Mouse (Mus musculus) lung, adult 2 months (tissue): ENCODE data around the gene Ano3. TPM values are rescaled to one million over a fixed set of nuclear protein-coding genes. Genes with fewer than 3 reads are reported as not detected.
"Not testable (repeated sequence)": the region's sequence is repeated elsewhere in the genome, so short reads cannot be mapped to it uniquely, and the experiment has no call there.

ENCODE experiments used
- DNase-seq: peaks from one replicate; pipeline ENCODE4 v3.0.0; 2022
- H3K4me1 ChIP-seq: fragments of 200-500 bp; 2 replicates; pipeline ENCODE4 v1.6.1; 2011; ENCODE audit warnings: low read length; ENCODE audit not compliant: control insufficient read depth, insufficient read depth
- H3K4me3 ChIP-seq: fragments of 200-500 bp; replicated peaks from 2 replicates; pipeline ENCODE3; 2011; ENCODE audit warnings: low read depth, mild to moderate bottlenecking, control low read depth, low read length; ENCODE audit errors: extremely low read depth
- CTCF ChIP-seq: fragments of 200-500 bp; IDR thresholded peaks from 2 replicates; pipeline ENCODE4 v1.5.1; 2011; ENCODE audit warnings: mild to moderate bottlenecking, low read length, control low read depth; ENCODE audit not compliant: insufficient read depth
- POLR2A ChIP-seq: fragments of 200-500 bp; IDR thresholded peaks from 2 replicates; pipeline ENCODE4 v1.6.1; 2011; ENCODE audit warnings: low read depth, mild to moderate bottlenecking, control low read depth, low read length, borderline replicate concordance; ENCODE audit errors: extremely low read depth
- WGBS: fragments of 180-500 bp; shearing (Covaris S2); methylation state at CpG from one replicate; pipeline ENCODE4 v1.1.7; 2018; 5-methylcytosine and 5-hydroxymethylcytosine counted together
- polyA plus RNA-seq: library from polyadenylated mRNA; depleted of rRNA; stranded (reverse); fragments of >200 nt; gene quantifications from 2 replicates; pipeline ENCODE4 v1.2.3, GENCODE M21; 2012; rRNA removed

The Ano3 gene
- 0.02 and 0.03 TPM in 2 replicates for polyA plus RNA-seq

DNA sequence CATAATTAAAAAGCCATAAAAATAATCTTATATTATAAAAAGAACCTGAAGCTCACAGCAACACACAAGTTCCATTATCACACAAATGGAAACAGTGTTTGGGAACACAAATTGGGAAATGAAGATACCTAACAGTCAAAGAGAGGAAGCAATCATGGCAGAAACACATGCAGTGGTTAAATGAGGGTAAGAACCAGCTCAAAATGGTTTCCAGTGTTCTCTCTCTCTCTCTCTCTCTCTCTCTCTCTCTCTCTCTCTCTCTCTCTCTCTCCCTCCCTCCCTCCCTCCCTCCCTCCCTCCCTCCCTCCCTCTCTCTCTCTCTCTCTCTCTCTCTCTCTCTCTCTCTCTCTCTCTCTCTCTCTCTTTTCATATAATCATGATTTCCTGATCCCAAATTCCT lies at the start of gene Ano3:
Ano3 (minus strand) TSS at position 101 of the 400 bp plus-strand sequence.
- H3K4me3 ChIP-seq, H3K4me1 ChIP-seq, DNase-seq: not testable (repeated sequence)

DNA sequence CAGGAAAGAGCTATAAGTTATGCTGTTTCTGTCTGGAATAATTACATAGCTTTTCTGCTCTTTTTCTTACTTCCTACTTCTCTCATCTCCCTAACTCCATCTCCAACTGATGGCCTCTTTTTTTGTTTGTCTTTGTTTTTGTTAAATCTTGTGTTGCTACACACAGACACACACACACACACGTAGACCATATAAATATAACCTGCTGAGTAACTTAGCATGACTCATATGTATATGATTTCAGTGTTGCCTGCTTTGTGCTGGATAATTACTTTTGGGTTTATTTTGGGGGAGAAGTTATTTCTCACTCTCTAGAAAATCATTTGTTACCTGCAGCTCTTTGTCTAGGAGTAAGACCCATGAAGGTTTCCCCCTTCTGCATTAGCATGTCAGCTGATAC lies 39.3 kb upstream of the Ano3 start:
- WGBS: 59% methylated on average over 1 of the region's 1 CpGs
- DNase-seq: no peak
- Histone ChIP-seq H3K4me3 (no peak overlapping the region), H3K4me1 (no peaks in the 10 kb centered on the region)
- no peak for TF ChIP-seq CTCF
- TF ChIP-seq POLR2A: no peak

DNA sequence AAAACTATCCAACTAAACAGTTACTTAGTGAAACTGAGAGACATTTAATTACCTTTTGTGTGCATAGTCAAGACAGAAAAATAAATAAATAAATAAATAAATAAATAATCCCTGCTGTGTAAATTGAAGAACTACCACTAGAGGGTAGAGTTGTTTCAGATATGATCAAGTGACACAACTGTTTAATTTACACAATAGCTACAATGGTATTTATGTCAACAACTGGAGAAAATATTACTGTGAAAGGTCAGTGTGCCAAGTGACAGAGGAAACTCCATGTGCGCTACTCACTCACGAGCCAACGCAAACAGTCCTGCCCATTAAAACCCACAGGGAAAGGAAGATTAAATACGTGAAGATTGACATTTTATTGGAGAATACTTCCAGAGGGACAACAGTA lies 38.8 kb upstream of the Ano3 start:
- DNase-seq: no peak
- no peak overlapping the region for H3K4me3 ChIP-seq
- H3K4me1 ChIP-seq: no peaks in the 10 kb centered on the region
- TF ChIP-seq CTCF (no peak), POLR2A (no peak)
- WGBS: 48% methylated on average over 4 of the region's 4 CpGs

DNA sequence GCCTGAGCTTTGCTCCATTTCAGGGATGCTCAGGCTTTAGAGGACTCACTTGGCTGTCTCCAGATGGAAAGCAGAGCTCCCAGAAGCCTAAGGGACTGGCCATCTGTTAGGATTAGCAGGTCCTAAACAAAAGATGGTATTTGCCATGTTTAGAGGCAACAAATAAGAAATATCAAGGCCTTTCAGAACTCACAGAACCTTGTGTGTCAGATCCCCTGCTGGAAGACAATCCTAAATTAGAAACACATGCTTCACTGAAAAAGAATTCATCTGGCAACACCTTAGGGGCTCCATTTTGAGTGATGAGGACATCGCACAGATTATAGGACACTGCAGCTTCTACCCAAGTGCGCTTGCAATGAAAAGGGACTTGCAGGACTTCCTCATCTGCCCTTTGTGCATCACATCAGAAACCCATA lies 35.1 kb upstream of the Ano3 start:
- DNase-seq: no peak
- no peaks in the 10 kb centered on the region for H3K4me1 ChIP-seq
- no peak overlapping the region for H3K4me3 ChIP-seq
- TF ChIP-seq CTCF: no peak
- WGBS: 89% methylated on average over 2 of the region's 2 CpGs

DNA sequence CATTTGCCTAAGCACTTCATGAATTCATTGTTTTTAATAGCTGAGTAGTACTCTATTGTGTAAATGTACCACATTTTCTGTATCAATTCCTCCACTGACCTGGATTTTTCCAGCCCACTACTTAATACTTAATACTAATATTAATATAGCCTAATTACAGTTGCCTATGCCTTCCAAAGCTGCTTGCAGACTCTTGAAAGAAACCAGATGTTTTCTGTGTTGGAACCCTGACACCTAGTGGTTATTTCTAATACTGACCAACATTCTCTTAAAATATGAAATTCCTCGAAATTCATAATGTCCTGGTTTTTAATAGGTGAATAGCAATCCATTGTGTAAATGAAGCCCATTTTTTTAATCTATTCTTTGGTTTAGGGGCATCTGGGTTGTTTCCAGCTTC lies 31.0 kb upstream of the Ano3 start:
- WGBS: 27% methylated on average over 1 of the region's 1 CpGs
- DNase-seq: no peak
- TF ChIP-seq POLR2A (no peak), CTCF (no peak)
- H3K4me3 ChIP-seq: no peak overlapping the region
- no peaks in the 10 kb centered on the region for H3K4me1 ChIP-seq

DNA sequence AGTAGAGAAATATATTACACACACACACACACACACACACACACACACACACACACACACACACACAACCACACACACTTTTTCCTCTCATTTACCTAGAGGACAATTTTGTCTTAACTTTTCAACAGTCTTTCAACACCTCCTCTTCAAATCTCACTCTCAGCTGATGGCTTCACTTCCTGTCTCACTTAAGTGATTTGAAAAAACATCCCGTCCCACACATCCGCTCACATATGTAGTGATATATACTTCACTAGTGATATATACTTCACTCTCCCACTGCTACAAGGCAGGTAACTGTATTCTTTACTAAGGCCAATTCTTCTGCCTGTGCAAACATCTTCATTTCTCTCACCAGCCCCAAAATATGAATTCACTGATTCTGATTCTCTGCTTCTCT lies 28.9 kb upstream of the Ano3 start:
- WGBS: 46% methylated on average over 2 of the region's 2 CpGs

DNA sequence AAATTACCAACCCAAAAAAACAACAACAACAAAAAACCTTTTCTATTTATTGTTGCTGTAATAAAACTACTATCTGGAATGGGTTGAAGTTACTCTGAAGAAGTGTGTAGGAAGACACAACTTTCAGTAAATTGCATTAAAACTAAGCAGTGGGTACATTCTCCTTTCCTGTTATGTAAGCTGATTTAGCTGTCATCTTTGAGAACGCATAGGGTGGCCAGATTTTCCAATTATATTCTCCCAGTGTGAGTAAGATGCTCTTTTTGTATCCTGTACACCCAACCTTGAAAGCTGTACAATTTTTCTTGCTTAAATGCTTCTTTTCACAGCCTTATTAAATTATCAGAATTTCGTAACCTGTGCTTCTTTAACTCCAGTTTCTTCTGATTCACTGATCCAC lies 26.1 kb upstream of the Ano3 start:
- no peak for TF ChIP-seq CTCF
- no peak for TF ChIP-seq POLR2A
- WGBS: 64% methylated on average over 2 of the region's 2 CpGs
- no peaks in the 10 kb centered on the region for H3K4me1 ChIP-seq
- DNase-seq: no peak
- no peak overlapping the region for H3K4me3 ChIP-seq

More for the DNA sequence above, 28.9 kb upstream of the Ano3 start:
- no peak for TF ChIP-seq CTCF
- TF ChIP-seq POLR2A: no peak
- no peak overlapping the region for H3K4me3 ChIP-seq
- no peak for DNase-seq
- H3K4me1 ChIP-seq: no peaks in the 10 kb centered on the region

DNA sequence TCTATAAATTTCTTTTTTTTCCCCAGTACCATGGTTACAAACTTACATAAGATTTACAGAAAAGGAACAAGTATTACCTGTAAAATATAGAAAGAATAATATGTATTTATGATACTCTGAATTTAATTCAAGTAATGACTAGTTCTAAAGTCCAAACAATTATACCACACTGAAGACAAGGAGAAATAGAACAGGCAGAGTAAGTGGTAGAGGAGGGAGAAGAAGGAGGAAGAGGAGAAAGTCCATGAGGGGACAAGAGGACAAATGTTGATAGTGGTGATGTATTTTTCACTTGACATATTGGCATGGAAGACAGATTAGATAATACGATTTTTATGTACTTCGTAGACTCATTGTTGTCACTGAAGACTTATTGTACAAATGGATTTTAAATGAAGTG lies 19.4 kb upstream of the Ano3 start:
- 62% methylated on average over 2 of the region's 2 CpGs for WGBS
- DNase-seq: no peak
- TF ChIP-seq POLR2A (no peak), CTCF (no peak)
- Histone ChIP-seq H3K4me3 (no peak overlapping the region), H3K4me1 (no peaks in the 10 kb centered on the region)

DNA sequence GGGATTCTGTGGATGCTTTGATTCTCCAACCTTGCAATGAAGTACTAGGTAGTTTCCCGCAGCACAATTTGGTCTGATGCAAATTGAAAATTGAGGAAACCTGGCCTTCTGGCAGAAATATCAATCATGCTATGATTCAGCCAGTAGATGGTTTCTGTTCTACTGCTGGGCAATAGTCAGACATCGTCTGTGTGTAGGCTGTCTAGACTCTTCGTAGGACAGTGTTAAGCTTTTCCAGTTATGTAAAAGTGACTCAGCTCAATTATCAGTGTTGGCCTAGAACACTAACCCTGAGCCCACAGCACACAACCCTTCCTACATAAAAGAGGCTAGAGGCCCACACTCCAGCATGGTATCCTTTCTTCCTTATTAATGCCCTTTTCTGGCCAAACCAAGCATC lies 14.7 kb upstream of the Ano3 start:
- no peaks in the 10 kb centered on the region for H3K4me1 ChIP-seq
- TF ChIP-seq CTCF: no peak
- TF ChIP-seq POLR2A: no peak
- DNase-seq: no peak
- WGBS: 87% methylated on average over 3 of the region's 3 CpGs
- H3K4me3 ChIP-seq: no peak overlapping the region

DNA sequence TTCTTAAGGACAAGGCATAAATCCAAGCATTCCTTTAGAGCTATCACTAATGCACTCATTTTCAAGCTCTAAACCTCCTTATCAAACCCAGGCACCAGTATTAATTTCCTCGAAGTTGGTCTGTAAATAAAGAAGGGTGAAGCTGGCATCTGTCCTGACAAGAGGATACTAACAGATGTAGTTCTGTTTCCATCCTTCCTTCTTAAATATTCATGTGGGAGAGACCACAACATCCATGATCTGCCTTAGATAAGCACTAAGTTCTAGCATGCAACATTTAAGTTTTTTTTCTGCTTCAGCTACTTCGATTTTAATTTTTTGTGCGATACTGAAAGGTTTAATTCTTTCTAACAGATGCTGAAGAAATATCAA lies 305 bp downstream of the Ano3 start:
- no peak for DNase-seq
- Histone ChIP-seq H3K4me1 (no peaks in the 10 kb centered on the region), H3K4me3 (no peak overlapping the region)
- WGBS: 53% methylated on average over 3 of the region's 3 CpGs
- no peak for TF ChIP-seq CTCF
- no peak for TF ChIP-seq POLR2A

DNA sequence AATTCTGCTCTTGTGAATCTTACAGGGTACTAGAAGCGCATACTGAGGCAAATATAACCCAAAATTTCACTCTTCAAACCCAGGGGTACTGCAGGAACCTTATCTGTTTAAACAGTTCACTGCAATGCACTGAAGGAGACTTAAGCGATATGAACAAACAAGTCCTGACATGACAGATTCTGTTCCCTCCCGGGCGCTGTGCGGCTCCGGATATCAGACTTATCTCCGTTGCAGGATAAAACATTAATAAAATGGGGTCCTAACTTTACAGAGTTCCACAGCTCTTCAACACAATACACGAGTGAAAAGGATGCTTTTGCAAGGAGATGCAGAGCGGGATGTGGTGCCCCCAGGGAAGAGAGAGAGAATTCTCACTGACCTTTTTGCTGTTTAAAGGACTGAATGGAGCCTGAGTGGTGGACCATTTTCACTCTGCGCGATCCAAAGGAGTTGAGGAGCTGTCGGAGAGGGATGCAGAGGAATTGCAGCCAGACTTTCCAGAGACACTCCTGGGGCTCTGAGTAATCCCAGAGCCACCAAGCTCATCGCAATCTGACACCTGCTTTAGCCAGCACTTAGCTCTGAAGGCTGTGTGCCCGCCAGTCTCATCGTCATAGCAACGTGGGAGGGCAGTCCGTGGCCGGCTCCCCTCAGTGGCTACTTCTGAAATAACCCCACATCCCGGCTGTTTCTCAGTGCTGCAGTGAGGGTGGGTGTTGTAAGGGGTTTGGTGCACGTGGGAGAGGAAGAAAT lies 868 bp downstream of the Ano3 start:
- 6% methylated on average over 20 of the region's 20 CpGs for WGBS
- TF ChIP-seq CTCF (no peak), POLR2A (no peak)
- Histone ChIP-seq H3K4me3 (no peak overlapping the region), H3K4me1 (no peaks in the 10 kb centered on the region)
- no peak for DNase-seq
